Mouse (Mus musculus) CD4-positive, CD25-positive, alpha-beta regulatory T cell, adult 2 months (primary cell): Measurements from ENCODE around the gene Cnot1.
"Not testable (repeated sequence)": the region's sequence is repeated elsewhere in the genome, so short reads cannot be mapped to it uniquely, and the experiment has no call there.

Experiments
- DNase-seq: peaks from one replicate; pipeline ENCODE4 v3.0.0-alpha.2; 2012; ENCODE audit warnings: low read depth, low spot score

Cnot1 gene

GRCm38 (mm10) chr8:95817597-95817996, 10.3 kb upstream of the Cnot1 start:
- DNase-seq, result no peak

GRCm38 (mm10) chr8:95816044-95816708, 8.9 kb upstream of the Cnot1 start:
- no peak for DNase-seq

- DNase-seq, result peak; percentile 24
Observed at GRCm38 (mm10) chr8:95810184-95810591, 2.9 kb upstream of the Cnot1 start.

- no peak for DNase-seq
Observed at GRCm38 (mm10) chr8:95809116-95809515, 1.9 kb upstream of the Cnot1 start.

- no peak for DNase-seq
Observed at GRCm38 (mm10) chr8:95808631-95809030, 1.4 kb upstream of the Cnot1 start.

GRCm38 (mm10) chr8:95807861-95808260, 597 bp upstream of the Cnot1 start:
- peak; percentile 96 for DNase-seq

GRCm38 (mm10) chr8:95806461-95807191, 638 bp downstream of the Cnot1 start:
- peak; percentile 64 for DNase-seq

GRCm38 (mm10) chr8:95805482-95805881, 1.8 kb downstream of the Cnot1 start:
- peak; percentile 15 for DNase-seq

- no peak for DNase-seq
Observed at GRCm38 (mm10) chr8:95802231-95802630, 5.0 kb downstream of the Cnot1 start.

GRCm38 (mm10) chr8:95801476-95802064, 5.7 kb downstream of the Cnot1 start:
- no peak for DNase-seq

DNA sequence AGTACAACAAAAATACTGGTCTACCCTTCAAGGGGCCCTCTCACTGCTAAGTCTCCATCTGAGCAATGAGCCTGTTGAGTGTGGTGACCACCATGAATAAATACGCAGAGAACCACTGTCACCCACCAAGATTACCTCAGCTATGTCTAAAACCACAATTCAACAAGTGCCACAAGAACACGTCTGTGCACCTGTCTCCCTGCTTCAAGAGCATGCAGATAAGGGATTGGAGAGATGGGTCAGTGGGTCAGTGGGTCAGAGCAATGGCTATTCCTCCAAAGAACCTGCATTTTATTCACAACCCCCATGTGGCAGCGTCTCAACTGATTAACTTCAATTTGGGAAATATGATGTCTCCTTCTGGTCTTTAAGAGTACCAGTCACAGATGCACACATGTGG, 6.9 kb downstream of the Cnot1 start:
- no peak for DNase-seq

GRCm38 (mm10) chr8:95799891-95800290, 7.4 kb downstream of the Cnot1 start:
- peak; percentile 15 for DNase-seq

GRCm38 (mm10) chr8:95799117-95799516, 8.1 kb downstream of the Cnot1 start:
- no peak for DNase-seq

- DNase-seq, result not testable (repeated sequence)
Observed at GRCm38 (mm10) chr8:95795333-95796061, 11.8 kb downstream of the Cnot1 start.

- DNase-seq, result no peak
Observed at GRCm38 (mm10) chr8:95785591-95785990, 21.7 kb downstream of the Cnot1 start.

GRCm38 (mm10) chr8:95782628-95783027, 24.6 kb downstream of the Cnot1 start:
- no peak for DNase-seq

DNA sequence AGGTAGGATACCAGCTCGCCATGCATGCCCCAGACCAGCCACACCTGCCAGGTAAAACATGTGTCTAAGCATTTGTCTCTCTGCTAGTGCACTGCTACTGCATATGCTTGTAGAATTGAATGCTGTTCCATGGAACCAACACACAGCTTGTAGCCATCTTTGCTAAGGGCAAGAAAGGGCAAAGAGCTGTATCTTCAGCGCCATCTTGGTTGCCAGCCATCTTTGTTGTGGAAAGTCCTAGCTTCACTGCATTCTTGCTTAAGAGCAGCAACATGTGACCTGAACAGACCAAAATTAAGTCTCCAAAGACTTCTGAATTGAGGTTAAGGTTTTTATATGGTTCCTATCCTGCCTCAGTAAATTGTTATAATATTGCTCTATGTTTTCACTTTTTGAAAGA, 25.5 kb downstream of the Cnot1 start:
- no peak for DNase-seq

DNA sequence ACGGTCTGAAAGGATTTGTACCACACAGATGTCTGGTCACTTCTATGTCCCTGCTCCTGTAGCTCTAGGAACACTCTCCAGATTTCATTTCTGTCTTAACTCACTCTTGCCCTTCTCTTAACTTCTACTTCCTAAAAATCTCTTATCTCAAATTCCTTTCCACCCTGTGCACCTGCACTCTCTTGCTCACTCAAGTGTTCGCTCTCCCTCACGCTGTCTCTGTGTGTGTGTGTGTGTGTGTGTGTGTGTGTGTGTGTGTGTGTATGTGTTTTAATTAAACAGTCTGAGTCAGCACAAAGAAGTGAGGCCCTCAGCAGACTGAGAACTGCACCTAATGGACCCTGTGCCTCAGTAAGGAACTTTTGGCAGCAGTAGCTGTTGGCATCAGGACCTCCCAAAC, 26.2 kb downstream of the Cnot1 start:
- DNase-seq, result no peak

DNA sequence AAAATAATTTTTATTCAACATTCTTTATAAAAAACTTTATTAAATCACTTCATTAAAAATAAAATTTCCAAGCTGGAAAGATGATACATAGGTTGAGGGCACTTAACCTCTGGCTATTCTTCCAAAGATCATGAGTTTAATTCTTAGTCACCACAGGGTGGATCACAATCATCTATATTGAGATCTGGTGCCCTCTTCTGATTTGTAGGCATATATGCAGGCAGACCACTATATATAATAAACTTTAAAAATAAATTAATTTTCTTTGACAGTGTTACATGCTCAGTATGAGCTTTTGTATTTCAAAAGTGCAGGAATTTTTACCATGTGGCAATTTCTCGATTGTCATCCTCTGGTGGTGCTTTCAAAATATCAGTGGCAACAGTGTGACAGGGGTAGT, 43.1 kb downstream of the Cnot1 start:
- no peak for DNase-seq

DNA sequence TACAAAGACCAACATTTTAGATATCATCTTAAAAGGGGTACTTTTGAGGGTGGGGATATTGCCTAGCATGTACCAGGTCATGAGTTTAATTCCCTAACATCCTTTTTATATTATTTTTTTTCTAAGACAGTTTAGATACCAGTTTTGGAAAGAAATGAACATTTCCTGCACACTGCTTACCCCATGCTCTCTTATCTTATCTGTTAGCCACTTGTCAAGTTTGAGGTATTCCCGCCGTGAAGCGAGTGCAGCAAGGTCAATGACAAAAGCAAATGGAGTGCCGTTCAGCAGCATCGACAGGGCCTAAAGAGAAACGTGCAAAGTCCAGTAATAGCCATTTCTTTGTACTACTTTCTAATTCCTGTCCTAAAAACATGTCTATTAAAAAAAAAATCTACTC, 46.9 kb downstream of the Cnot1 start:
- no peak for DNase-seq

- DNase-seq, result no peak
Observed at GRCm38 (mm10) chr8:95751924-95752323, 55.3 kb downstream of the Cnot1 start.

DNA sequence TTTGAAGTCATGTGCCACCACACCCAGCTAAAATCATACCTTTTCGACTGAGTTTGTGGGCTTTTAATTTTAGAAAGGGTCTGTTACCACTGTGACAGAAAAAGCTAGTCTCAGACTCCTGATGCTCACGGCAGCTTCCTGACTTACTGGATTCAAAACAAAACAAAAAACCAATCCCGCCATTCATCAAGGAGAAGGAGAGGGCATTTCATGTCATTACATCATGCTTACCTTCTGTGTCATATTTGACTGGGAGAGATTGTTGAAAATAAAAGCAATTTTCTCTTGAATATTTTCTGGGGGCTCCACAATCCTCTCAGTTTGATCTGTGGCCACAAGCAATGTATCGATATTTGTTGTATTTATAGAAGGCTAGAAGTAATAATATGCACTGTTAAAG, 59.2 kb downstream of the Cnot1 start:
- no peak for DNase-seq
